Mouse (Mus musculus): ENCODE data around the gene Tspan1.
A peak's percentile ranks its signal among the peaks of the same experiment; 100 is the strongest.

The Tspan1 gene

DNA sequence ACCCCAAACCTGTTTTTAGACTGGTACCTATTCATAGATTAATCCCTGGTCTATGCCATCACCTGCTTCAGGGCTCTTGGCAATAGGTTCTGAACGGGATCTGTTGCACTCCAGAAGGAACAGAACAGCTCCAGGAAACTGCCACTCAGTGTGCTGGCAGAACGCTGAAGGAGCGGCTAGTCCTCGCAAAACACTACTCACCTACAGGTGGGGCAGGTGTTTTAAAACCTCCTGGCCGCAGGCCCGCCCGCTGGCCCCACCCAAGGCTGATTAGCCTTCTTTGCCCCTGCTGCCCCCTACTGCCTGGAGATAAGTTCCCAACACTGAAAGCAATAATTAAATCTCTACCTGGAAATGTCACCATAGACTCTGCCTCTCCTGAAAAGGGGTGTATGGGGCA lies at the start of gene Tspan1:
TSS of gene Tspan1 (minus strand) at position 198 of the 400 bp plus-strand sequence.
- no peak for DNase-seq (ENCODE audit: low spot score)

GRCm38 (mm10) chr4:116217046-116217445 lies 49.6 kb upstream of the Tspan1 start:
- peak; percentile 60 for DNase-seq (ENCODE audit: low spot score)

GRCm38 (mm10) chr4:116215895-116216605 lies 48.6 kb upstream of the Tspan1 start:
- no peak for DNase-seq (ENCODE audit: low spot score)

DNA sequence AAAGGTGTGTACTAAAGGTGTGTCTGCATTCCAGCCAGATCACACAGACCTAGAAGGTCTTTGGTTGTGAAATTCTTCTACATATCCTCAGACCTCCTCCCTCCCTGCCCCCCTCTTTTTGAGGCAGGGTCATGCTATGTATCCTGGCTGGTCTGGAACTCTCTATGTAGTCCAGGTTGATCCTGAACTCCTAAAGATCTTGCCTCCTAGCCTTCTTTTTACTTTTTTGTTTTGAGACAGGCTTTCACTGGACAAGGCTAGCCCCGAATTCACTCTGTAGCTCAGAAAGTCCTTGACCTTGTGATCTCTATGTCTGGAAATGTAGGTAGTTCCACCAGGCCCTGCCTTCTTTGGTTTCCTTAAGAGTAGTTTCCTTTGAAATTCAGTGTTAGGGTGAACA lies 41.5 kb upstream of the Tspan1 start:
- DNase-seq (ENCODE audit: low spot score): no peak

GRCm38 (mm10) chr4:116206531-116206930 lies 39.1 kb upstream of the Tspan1 start:
- no peak for DNase-seq (ENCODE audit: low spot score)

GRCm38 (mm10) chr4:116204422-116204821 lies 37.0 kb upstream of the Tspan1 start:
- no peak for DNase-seq (ENCODE audit: low spot score)

- no peak for DNase-seq (ENCODE audit: low spot score)
Measured at GRCm38 (mm10) chr4:116198422-116198821, 31.0 kb upstream of the Tspan1 start.

GRCm38 (mm10) chr4:116193583-116194383 lies 26.4 kb upstream of the Tspan1 start:
- no peak for DNase-seq (ENCODE audit: low spot score)

GRCm38 (mm10) chr4:116192286-116192835 lies 25.0 kb upstream of the Tspan1 start:
- no peak for DNase-seq (ENCODE audit: low spot score)

GRCm38 (mm10) chr4:116185083-116185482 lies 17.7 kb upstream of the Tspan1 start:
- no peak for DNase-seq (ENCODE audit: low spot score)

- no peak for DNase-seq (ENCODE audit: low spot score)
Measured at GRCm38 (mm10) chr4:116182745-116183144, 15.3 kb upstream of the Tspan1 start.

DNA sequence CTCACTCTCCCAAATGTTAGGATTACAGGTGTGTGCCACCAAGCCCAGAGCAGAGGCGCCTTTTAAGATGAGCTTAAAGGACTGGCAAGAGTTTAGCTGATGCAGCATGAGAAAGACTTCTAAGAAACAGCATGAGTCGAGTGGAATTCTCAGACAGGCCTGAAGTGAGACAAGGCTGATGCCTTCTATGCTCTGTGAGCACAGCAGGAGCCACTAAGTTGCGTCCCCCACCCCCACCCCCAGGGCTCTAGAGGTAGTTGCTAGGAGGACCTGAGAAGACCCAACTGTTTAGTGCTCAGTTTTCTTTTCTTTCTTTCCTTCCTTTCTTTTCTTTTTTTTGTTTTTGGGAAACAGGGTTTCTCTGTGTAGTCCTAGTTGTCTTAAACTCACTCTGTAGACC lies 14.7 kb upstream of the Tspan1 start:
- DNase-seq (ENCODE audit: low spot score): no peak

GRCm38 (mm10) chr4:116177140-116177539 lies 9.7 kb upstream of the Tspan1 start:
- DNase-seq (ENCODE audit: low spot score): peak; percentile 24

GRCm38 (mm10) chr4:116176543-116176988 lies 9.2 kb upstream of the Tspan1 start:
- DNase-seq (ENCODE audit: low spot score): no peak

DNA sequence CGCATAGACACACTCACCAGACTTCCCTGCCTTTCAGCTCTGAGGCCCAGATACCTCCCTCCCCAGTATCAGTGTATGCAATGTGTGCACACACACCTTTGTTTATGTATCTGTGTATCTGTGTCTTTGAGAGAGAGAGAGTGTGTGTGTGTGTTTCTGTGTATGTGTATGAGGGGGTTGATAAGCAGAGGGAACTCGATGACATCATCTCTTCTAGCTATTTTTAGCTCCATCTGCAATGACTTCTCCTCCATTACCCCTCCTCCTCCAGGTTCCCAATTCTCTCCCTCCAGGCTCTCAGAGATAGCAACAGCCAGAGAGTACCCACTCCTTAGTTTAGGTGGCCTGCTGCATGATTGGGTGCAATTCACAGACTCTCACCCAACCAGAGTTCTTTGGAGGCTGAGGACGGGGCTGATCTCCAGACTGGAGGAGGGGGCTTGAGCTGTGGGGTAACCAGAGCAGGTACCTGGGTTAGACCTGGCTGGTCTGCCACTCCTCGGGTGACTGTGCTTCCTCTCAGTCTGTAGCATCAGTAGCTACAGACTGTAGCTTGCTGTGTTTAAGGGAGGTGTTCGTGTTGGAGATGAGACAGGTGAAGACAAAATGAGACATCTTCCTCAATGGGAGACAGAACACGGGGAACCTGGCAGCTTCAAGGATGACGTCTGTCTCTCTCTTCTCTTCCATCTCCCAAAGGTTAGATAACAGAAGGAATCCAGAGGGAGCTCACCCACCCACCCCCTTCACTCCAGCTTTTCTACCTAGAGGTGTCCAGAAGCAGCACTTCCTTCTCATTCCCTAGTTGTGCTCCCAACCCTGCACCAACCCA lies 8.5 kb upstream of the Tspan1 start:
- DNase-seq (ENCODE audit: low spot score): no peak

GRCm38 (mm10) chr4:116175136-116175535 lies 7.7 kb upstream of the Tspan1 start:
- DNase-seq (ENCODE audit: low spot score): no peak

DNA sequence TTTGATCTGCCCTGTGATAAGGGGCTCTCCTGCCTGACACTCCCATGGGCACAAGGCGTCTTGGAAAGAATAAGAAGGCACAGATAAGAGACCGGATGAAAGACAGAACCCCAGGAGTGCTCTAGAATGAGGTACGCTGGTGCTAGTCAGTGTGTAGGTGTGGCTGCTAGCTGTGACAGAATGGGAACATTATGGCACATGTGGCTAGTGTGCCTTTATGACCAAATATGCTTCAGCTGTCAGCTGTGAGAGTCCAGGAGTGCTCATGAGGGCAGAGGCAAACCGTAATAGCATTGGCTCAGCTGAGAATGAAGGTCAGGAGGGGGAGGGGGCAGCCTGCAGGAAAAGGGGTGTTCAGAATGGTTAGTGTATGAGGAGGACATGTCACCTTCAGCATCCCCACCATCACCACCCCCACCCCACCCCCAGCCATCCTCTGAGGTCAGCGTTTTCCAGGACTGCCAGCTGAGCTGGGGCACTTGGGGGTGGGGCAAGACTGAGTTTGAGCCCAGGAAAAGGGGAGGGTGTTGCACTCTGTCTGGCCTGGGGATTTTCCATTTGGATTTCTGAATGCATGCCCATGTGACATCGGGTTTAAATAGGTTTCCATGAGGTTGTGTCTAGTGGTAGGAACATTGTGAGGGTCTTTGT lies 7.2 kb upstream of the Tspan1 start:
- peak; percentile 45 for DNase-seq (ENCODE audit: low spot score)

DNA sequence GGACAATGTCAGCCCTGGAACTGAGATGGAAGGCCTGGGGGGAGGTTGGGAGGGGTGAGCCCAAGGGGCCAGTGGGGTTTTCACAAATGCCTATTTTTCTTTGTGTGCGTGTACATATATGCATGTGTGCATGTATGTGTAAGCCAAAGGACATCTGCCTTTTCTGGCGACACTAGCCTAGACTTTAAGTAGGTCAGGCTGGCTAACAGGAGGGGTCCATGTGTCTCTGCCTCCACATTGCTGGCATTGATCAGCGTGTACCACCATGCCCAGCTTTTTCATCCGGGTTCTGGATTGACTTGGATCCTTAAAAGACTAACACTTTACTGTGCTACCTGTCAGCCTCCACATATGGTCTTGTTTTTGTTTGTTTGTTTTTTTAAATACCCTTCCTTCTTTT lies 6.4 kb upstream of the Tspan1 start:
- DNase-seq (ENCODE audit: low spot score): no peak

GRCm38 (mm10) chr4:116173072-116173471 lies 5.7 kb upstream of the Tspan1 start, which contains the start of the genes 1700042G07Rik and Gm49337:
Gene 1700042G07Rik (plus strand): TSS chr4:116173372.
Gene Gm49337 (plus strand): TSS chr4:116173384.
- DNase-seq (ENCODE audit: low spot score): no peak

- no peak for DNase-seq (ENCODE audit: low spot score)
Measured at GRCm38 (mm10) chr4:116169353-116169672, 1.9 kb upstream of the Tspan1 start.

- DNase-seq (ENCODE audit: low spot score): peak; percentile 65
Measured at GRCm38 (mm10) chr4:116168617-116169352, 1.4 kb upstream of the Tspan1 start.
